Mouse (Mus musculus): ENCODE results near the gene Arhgef26.

DNA sequence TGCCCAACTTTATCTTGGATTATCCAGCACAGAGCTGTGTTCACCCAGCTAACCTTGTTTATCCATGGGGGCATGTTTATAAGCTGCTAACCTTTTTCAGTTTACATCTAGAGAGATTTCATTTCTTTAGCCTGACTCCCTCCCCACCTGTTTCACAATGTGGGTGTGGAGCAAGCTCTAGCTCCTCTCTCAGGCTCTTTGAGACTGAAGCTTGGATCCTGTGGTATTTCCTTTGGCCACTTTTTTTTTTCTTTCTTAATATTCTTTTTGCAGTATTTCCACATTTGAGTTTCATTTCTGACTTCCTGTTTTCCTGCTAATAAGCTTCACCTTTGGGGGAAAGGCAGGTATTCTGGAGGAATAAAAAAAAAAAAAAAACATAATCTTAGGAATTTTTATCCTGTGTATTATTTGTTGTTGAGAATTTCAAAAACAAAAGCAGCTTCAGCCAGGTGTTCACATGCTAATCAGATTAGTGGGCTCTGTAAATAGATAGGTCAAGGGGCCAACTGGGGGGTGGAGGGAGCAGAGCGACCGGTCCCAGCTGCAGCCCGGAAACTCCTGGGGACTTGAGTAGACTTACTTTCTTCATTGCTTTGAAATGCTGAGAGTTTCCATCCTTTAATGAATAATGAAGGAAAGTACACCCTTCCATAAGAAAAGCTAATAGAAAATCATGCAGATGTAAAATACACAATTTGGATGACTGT lies 3.5 kb downstream of the Arhgef26 start:
- TF ChIP-seq POLR2A (IDR thresholded peaks at IDR 0.05; ENCODE audit: low read depth, low read length), result no peak
- no peak for TF ChIP-seq CTCF (IDR thresholded peaks at IDR 0.05; ENCODE audit: extremely low read depth, insufficient read length, insufficient replicate concordance, low read depth, low read length)
